Mouse (Mus musculus): ENCODE data around the gene Slain1. TPM values are rescaled to one million over a fixed set of nuclear protein-coding genes. Genes with fewer than 3 reads are reported as not detected.

Slain1 gene
- polyA plus RNA-seq, 1 experiment: 0.02 TPM

DNA sequence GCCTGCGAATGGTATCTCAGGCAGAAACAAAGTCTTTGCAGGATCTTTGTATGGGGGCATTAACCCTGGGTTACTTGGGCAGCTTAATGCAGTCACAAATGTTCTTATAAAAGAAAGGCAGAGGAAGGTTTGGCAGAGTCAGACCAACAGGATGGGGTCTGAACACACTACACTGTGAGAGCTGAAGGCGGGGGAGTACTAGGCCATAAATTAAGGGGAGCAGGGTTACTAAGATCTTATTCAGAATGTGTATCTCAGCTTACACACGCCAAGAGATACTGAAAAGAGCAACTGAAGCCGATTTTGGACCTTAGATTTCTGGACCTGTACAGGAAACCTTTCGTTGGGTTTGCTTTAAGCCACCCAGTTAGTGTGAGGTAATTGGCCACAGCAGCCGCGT lies 102.7 kb downstream of the Slain1 start:
- Histone ChIP-seq H3K9me3 (ENCODE audit: control insufficient read depth, low read length) (no peaks in the 10 kb centered on the region), H3K4me3 (replicated peaks) (no peak overlapping the region), H3K36me3 (ENCODE audit: control insufficient read depth) (no peaks in the 10 kb centered on the region), H3K4me1 (ENCODE audit: control insufficient read depth) (peaks cover 2% of the 10 kb centered on the region; the same call in 1 of the 2 replicates), H3K27me3 (ENCODE audit: control insufficient read depth) (no peaks in the 10 kb centered on the region)
- TF ChIP-seq TAL1 (IDR thresholded peaks at IDR 0.05; ENCODE audit: low read length) (no peak), GATA1 (IDR thresholded peaks at IDR 0.05; ENCODE audit: low read length) (no peak)

DNA sequence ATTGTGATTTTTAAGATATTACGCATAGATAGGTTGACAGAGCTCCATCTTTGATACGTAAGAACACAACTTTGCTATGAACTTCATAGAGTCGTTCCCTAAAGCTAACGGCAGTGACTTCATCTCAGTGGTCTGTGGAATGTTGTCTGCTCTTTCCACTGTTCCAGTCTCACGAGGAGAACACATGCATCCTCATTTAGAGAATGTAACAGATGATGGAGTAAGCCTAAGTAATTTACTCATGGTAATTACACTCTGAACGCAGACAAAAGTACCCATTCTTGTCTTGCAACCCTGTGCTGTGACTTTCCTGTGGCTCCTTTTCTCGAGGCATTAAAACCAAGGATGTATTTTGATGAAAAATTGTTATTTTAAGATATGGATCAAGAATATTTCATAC lies 104.0 kb downstream of the Slain1 start:
- H3K9me3 ChIP-seq (ENCODE audit: control insufficient read depth, low read length): no peaks in the 10 kb centered on the region
- no peaks in the 10 kb centered on the region for H3K36me3 ChIP-seq (ENCODE audit: control insufficient read depth)
- no peaks in the 10 kb centered on the region for H3K27me3 ChIP-seq (ENCODE audit: control insufficient read depth)
- no peak overlapping the region for H3K4me3 ChIP-seq (replicated peaks)
- TF ChIP-seq GATA1 (IDR thresholded peaks at IDR 0.05; ENCODE audit: low read length) (no peak), TAL1 (IDR thresholded peaks at IDR 0.05; ENCODE audit: low read length) (no peak)
- H3K4me1 ChIP-seq (ENCODE audit: control insufficient read depth): peaks cover 2% of the 10 kb centered on the region; the same call in 1 of the 2 replicates

DNA sequence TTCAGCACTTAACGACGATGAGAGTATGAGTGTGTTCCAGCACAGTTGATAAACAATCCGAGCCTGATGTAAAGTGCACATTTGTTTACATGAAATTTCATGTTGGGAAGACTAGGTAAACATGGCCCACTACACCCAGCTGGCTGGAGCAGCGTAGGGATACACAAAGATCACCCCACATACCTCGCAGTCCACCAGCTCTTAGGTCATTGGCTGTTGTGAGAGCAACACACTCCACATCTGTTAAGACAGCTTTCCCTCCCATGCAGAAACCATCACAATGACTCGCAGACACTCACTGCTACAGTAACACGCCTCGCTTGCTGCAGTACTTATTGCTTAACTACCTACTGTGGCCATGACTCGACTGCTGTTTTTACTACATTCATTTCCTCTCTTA lies 104.4 kb downstream of the Slain1 start:
- Histone ChIP-seq H3K4me1 (ENCODE audit: control insufficient read depth) (peaks cover 2% of the 10 kb centered on the region; the same call in 1 of the 2 replicates), H3K9me3 (ENCODE audit: control insufficient read depth, low read length) (no peaks in the 10 kb centered on the region), H3K4me3 (replicated peaks) (no peak overlapping the region), H3K36me3 (ENCODE audit: control insufficient read depth) (no peaks in the 10 kb centered on the region), H3K27me3 (ENCODE audit: control insufficient read depth) (no peaks in the 10 kb centered on the region)
- no peak for TF ChIP-seq TAL1 (IDR thresholded peaks at IDR 0.05; ENCODE audit: low read length)
- TF ChIP-seq GATA1 (IDR thresholded peaks at IDR 0.05; ENCODE audit: low read length): no peak

Other genes with a start within 250 kb of the Slain1 start
- gene Scel, start 136.9 kb upstream of the Slain1 start, polyA plus RNA-seq (2012): 0.01 TPM in 1 of 2 replicates, not detected in the other
- 0.02 TPM in 1 of 2 replicates, not detected in the other for gene Ednrb, start 194.2 kb downstream of the Slain1 start, polyA plus RNA-seq (2012)